Mouse (Mus musculus) small intestine, adult 10 weeks (tissue): ENCODE data around the gene Armcx6. TPM values are rescaled to one million over a fixed set of nuclear protein-coding genes. Genes with fewer than 3 reads are reported as not detected.

ENCODE experiments used
- polyA plus RNA-seq: library from polyadenylated mRNA; stranded (reverse); fragments of 350-450 nt; fragmentation: Illumina TruSeq; extraction: RNeasy Lipid Tissue Mini Kit (QIAGEN cat#74804); gene quantifications from one replicate; pipeline ENCODE4 v1.2.3, GENCODE M21; 2014; ENCODE audit warnings: low replicate concordance

Gene Armcx6
- polyA plus RNA-seq, result not detected

GRCm38 (mm10) chrX:134750764-134751592 is at the start of gene Armcx6:
Gene Armcx6 (minus strand): TSS chrX:134751417.

GRCm38 (mm10) chrX:134756434-134757292 is 5.4 kb upstream of the Armcx6 start, which contains the start of gene Armcx3:
Gene Armcx3 (plus strand): TSS chrX:134756595.

GRCm38 (mm10) chrX:134717752-134718308 is 33.4 kb downstream of the Armcx6 start, which contains the start of gene Armcx1:
Gene Armcx1 (plus strand): TSS chrX:134717963.

Other genes starting within 250 kb of the Armcx6 start
- 150 TPM for gene Timm8a1, start 209.6 kb downstream of the Armcx6 start, polyA plus RNA-seq
- gene Btk, start 167.8 kb downstream of the Armcx6 start, polyA plus RNA-seq, result 4.3 TPM
- 502 TPM for gene Rpl36a, start 165.8 kb downstream of the Armcx6 start, polyA plus RNA-seq
- 6.3 TPM for gene Gla, start 150.3 kb downstream of the Armcx6 start, polyA plus RNA-seq
- gene Hnrnph2, start 150.2 kb downstream of the Armcx6 start, polyA plus RNA-seq, result 181 TPM
- 0.93 TPM for gene Armcx4, start 64.9 kb downstream of the Armcx6 start, polyA plus RNA-seq
- 9.7 TPM for gene Armcx1, start 33.5 kb downstream of the Armcx6 start, polyA plus RNA-seq
- 21.5 TPM for gene Armcx3, start 5.2 kb upstream of the Armcx6 start, polyA plus RNA-seq
- 8.4 TPM for gene Armcx2, start 57.8 kb upstream of the Armcx6 start, polyA plus RNA-seq
- not detected for gene Nxf2, start 213.3 kb upstream of the Armcx6 start, polyA plus RNA-seq